Mouse (Mus musculus) C3H10T1/2 (cell line): Measurements from ENCODE around the gene Lamc3. TPM values are rescaled to one million over a fixed set of nuclear protein-coding genes. Genes with fewer than 3 reads are reported as not detected.

Source experiments
- polyA plus RNA-seq, 2 experiments: library from polyadenylated mRNA; unstranded; fragments of >200 nt; fragmentation: generic; extraction: Trizol; gene quantifications; one replicate each; pipeline ENCODE4 v1.2.1; 2012; ENCODE audit warnings: missing spikeins in 2 of 2

Lamc3 gene
- polyA plus RNA-seq = under 1 TPM; 0.01 to 0.06 TPM

GRCm38 (mm10) chr2:31887030-31887429, at the start of gene Lamc3:
Lamc3 (plus strand) TSS chr2:31887291.

DNA sequence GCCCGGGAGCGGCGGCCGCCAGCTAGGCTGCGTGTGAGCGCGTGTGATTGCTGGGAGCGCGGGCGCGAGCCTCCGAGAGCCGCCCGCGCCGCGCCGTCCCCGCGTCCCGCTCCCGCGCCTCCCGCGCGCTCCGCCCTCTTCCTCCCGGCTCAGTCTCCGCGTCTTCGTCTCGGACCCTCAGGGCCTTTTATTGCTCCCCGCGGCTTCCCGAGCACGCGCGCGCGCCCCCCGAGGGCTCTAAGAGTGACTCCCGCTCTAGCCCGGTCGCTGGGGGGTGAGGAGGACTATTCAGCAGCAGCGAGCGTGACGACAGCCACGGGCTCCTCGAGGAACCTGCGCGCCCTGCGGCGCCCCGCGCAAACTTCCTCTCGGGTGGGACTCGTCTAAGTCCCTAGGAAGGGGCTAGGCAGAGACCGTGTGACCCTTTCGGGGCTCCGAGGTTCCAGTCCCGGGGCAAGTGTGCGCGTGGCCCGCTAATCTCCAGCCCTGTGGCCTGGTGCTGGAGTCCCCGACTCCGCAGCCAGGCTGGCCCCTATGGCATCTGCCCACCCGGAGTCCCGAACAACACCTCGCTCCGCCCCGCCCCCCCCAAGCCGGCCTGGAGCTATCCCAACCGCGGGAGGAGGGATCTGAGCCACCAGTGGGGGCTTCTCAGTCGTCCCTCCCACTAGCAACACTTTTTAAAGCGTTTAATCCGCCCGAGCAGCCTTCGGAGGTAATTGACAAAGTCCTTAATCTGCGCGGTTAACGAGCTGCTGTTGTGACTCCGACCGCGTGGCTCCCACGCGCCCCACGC, 41.0 kb upstream of the Lamc3 start, which contains the start of gene Fibcd1:
Fibcd1 (minus strand) TSS at position 110 of the 796 bp plus-strand sequence.

GRCm38 (mm10) chr2:31950058-31950871, 63.2 kb downstream of the Lamc3 start, which contains the start of gene Aif1l:
Aif1l (plus strand) TSS chr2:31950139.

GRCm38 (mm10) chr2:31974141-31974808, 87.2 kb downstream of the Lamc3 start, which contains the start of gene Nup214:
Nup214 (plus strand) TSS chr2:31974436.

Other genes starting within 250 kb of the Lamc3 start
- gene Prdm12, start 247.3 kb upstream of the Lamc3 start, polyA plus RNA-seq = not detected
- 10 to 100 TPM; 25.5 to 34.3 TPM for gene Exosc2, start 216.6 kb upstream of the Lamc3 start, polyA plus RNA-seq
- gene Abl1, start 198.9 kb upstream of the Lamc3 start, polyA plus RNA-seq = 10 to 100 TPM in 1 of 2 experiments, 1 to 10 TPM in 1; 8.3 to 70.7 TPM
- gene Qrfp, start 76.7 kb upstream of the Lamc3 start, polyA plus RNA-seq = under 1 TPM; 0.12 to 0.27 TPM
- gene Fibcd1, start 41.3 kb upstream of the Lamc3 start, polyA plus RNA-seq = under 1 TPM; 0.02 to 0.22 TPM
- under 1 TPM; 0.06 to 0.40 TPM for gene Aif1l, start 62.8 kb downstream of the Lamc3 start, polyA plus RNA-seq
- 10 to 100 TPM; 59.1 to 59.2 TPM for gene Nup214, start 87.1 kb downstream of the Lamc3 start, polyA plus RNA-seq
- under 1 TPM in 1 of 2 experiments, not detected in 1; 0.06 TPM for gene Fam78a, start 197.6 kb downstream of the Lamc3 start, polyA plus RNA-seq
- 1 to 10 TPM in 1 of 2 experiments, under 1 TPM in 1; 0.05 to 2.7 TPM for gene Plpp7, start 208.2 kb downstream of the Lamc3 start, polyA plus RNA-seq